Mouse (Mus musculus): ENCODE measurements around the gene Cel. TPM values are rescaled to one million over a fixed set of nuclear protein-coding genes. Genes with fewer than 3 reads are reported as not detected.
A peak's percentile ranks its signal among the peaks of the same experiment; 100 is the strongest.

The Cel gene
- polyA plus RNA-seq, 2 experiments, result 0.06 TPM; not detected in 1

GRCm38 (mm10) chr2:28525219-28525942 lies 37.8 kb downstream of the Cel start:
- H3K27me3 ChIP-seq (ENCODE audit: control insufficient read depth, insufficient read depth, low read length), result no peaks in the 10 kb centered on the region
- no peak overlapping the region for H3K9ac ChIP-seq (ENCODE audit: low read depth, low read length, severe bottlenecking)
- H3K9me3 ChIP-seq (ENCODE audit: control insufficient read depth, low read length), result no peaks in the 10 kb centered on the region
- no peak for TF ChIP-seq POLR2A (IDR thresholded peaks at IDR 0.05; ENCODE audit: borderline replicate concordance, extremely low read depth, insufficient read depth, insufficient read length)
- peak; percentile 55 for ATAC-seq (ENCODE audit: low FRiP score, low read depth)
- no peak overlapping the region for H3K4me3 ChIP-seq (replicated peaks; ENCODE audit: low read length)
- H3K27ac ChIP-seq (replicated peaks; ENCODE audit: low read depth, low read length), result peak overlapping the region; percentile 58
- H3K36me3 ChIP-seq (ENCODE audit: control insufficient read depth, insufficient read depth, low read length), result no peaks in the 10 kb centered on the region
- H3K4me2 ChIP-seq (replicated peaks; ENCODE audit: low read depth, low read length, severe bottlenecking), result no peak overlapping the region
- DNase-seq (ENCODE audit: low spot score), result no peak
- 25% methylated on average over 11 of the region's 11 CpGs for whole genome bisulfite sequencing
- peaks cover 49% of the 10 kb centered on the region for H3K4me1 ChIP-seq (ENCODE audit: control insufficient read depth, insufficient read depth, low read length)

- TF ChIP-seq POLR2A (IDR thresholded peaks at IDR 0.05; ENCODE audit: borderline replicate concordance, extremely low read depth, insufficient read depth, insufficient read length), result no peak
These were observed 38.8 kb downstream of the Cel start for GRCm38 (mm10) chr2:28524406-28524805.

GRCm38 (mm10) chr2:28523643-28524117 lies 39.5 kb downstream of the Cel start:
- no peak overlapping the region for H3K4me3 ChIP-seq (replicated peaks; ENCODE audit: low read length)
- no peaks in the 10 kb centered on the region for H3K9me3 ChIP-seq (ENCODE audit: control insufficient read depth, low read length)
- DNase-seq (ENCODE audit: low spot score) (peak; percentile 89), ATAC-seq (ENCODE audit: low FRiP score, low read depth) (peak; percentile 72)
- H3K27ac ChIP-seq (replicated peaks; ENCODE audit: low read depth, low read length), result no peak overlapping the region
- H3K4me2 ChIP-seq (replicated peaks; ENCODE audit: low read depth, low read length, severe bottlenecking), result no peak overlapping the region
- WGBS, result 5% methylated on average over 4 of the region's 5 CpGs
- H3K4me1 ChIP-seq (ENCODE audit: control insufficient read depth, insufficient read depth, low read length), result peaks cover 39% of the 10 kb centered on the region
- no peak overlapping the region for H3K9ac ChIP-seq (ENCODE audit: low read depth, low read length, severe bottlenecking)
- H3K27me3 ChIP-seq (ENCODE audit: control insufficient read depth, insufficient read depth, low read length), result no peaks in the 10 kb centered on the region
- no peaks in the 10 kb centered on the region for H3K36me3 ChIP-seq (ENCODE audit: control insufficient read depth, insufficient read depth, low read length)
- TF ChIP-seq POLR2A (IDR thresholded peaks at IDR 0.05; ENCODE audit: borderline replicate concordance, extremely low read depth, insufficient read depth, insufficient read length), result no peak

More at GRCm38 (mm10) chr2:28524406-28524805, 38.8 kb downstream of the Cel start:
- no peak overlapping the region for H3K27ac ChIP-seq (replicated peaks; ENCODE audit: low read depth, low read length)
- WGBS, result 84% methylated on average over 10 of the region's 10 CpGs
- H3K9ac ChIP-seq (ENCODE audit: low read depth, low read length, severe bottlenecking), result no peak overlapping the region
- H3K4me1 ChIP-seq (ENCODE audit: control insufficient read depth, insufficient read depth, low read length), result peaks cover 39% of the 10 kb centered on the region
- no peaks in the 10 kb centered on the region for H3K27me3 ChIP-seq (ENCODE audit: control insufficient read depth, insufficient read depth, low read length)
- H3K4me2 ChIP-seq (replicated peaks; ENCODE audit: low read depth, low read length, severe bottlenecking), result no peak overlapping the region
- H3K9me3 ChIP-seq (ENCODE audit: control insufficient read depth, low read length), result no peaks in the 10 kb centered on the region
- no peak for ATAC-seq (ENCODE audit: low FRiP score, low read depth)
- no peak for DNase-seq (ENCODE audit: low spot score)
- no peak overlapping the region for H3K4me3 ChIP-seq (replicated peaks; ENCODE audit: low read length)
- no peaks in the 10 kb centered on the region for H3K36me3 ChIP-seq (ENCODE audit: control insufficient read depth, insufficient read depth, low read length)

GRCm38 (mm10) chr2:28522166-28522565 lies 41.0 kb downstream of the Cel start:
- 67% methylated on average over 4 of the region's 4 CpGs for WGBS
- no peak for DNase-seq (ENCODE audit: low spot score)
- H3K4me3 ChIP-seq (replicated peaks; ENCODE audit: low read length), result no peak overlapping the region
- H3K9ac ChIP-seq (ENCODE audit: low read depth, low read length, severe bottlenecking), result no peak overlapping the region
- H3K4me1 ChIP-seq (ENCODE audit: control insufficient read depth, insufficient read depth, low read length), result peaks cover 50% of the 10 kb centered on the region
- TF ChIP-seq POLR2A (IDR thresholded peaks at IDR 0.05; ENCODE audit: borderline replicate concordance, extremely low read depth, insufficient read depth, insufficient read length), result no peak
- H3K4me2 ChIP-seq (replicated peaks; ENCODE audit: low read depth, low read length, severe bottlenecking), result no peak overlapping the region
- no peaks in the 10 kb centered on the region for H3K36me3 ChIP-seq (ENCODE audit: control insufficient read depth, insufficient read depth, low read length)
- no peaks in the 10 kb centered on the region for H3K27me3 ChIP-seq (ENCODE audit: control insufficient read depth, insufficient read depth, low read length)
- H3K9me3 ChIP-seq (ENCODE audit: control insufficient read depth, low read length), result no peaks in the 10 kb centered on the region
- no peak for ATAC-seq (ENCODE audit: low FRiP score, low read depth)
- no peak overlapping the region for H3K27ac ChIP-seq (replicated peaks; ENCODE audit: low read depth, low read length)

GRCm38 (mm10) chr2:28521571-28522151 lies 41.5 kb downstream of the Cel start:
- no peak overlapping the region for H3K4me2 ChIP-seq (replicated peaks; ENCODE audit: low read depth, low read length, severe bottlenecking)
- no peaks in the 10 kb centered on the region; the same call in 1 of the 2 replicates for H3K36me3 ChIP-seq (ENCODE audit: control insufficient read depth, insufficient read depth, low read length)
- H3K4me1 ChIP-seq (ENCODE audit: control insufficient read depth, insufficient read depth, low read length), result peaks cover 51% of the 10 kb centered on the region
- H3K4me3 ChIP-seq (replicated peaks; ENCODE audit: low read length), result no peak overlapping the region
- H3K9me3 ChIP-seq (ENCODE audit: control insufficient read depth, low read length), result no peaks in the 10 kb centered on the region
- peak overlapping the region; percentile 31; the same call in 1 of the 2 replicates for H3K9ac ChIP-seq (ENCODE audit: low read depth, low read length, severe bottlenecking)
- ATAC-seq (ENCODE audit: low FRiP score, low read depth) (no peak), DNase-seq (ENCODE audit: low spot score) (no peak)
- WGBS, result 80% methylated on average over 5 of the region's 6 CpGs
- H3K27ac ChIP-seq (replicated peaks; ENCODE audit: low read depth, low read length), result no peak overlapping the region
- no peaks in the 10 kb centered on the region for H3K27me3 ChIP-seq (ENCODE audit: control insufficient read depth, insufficient read depth, low read length)
- TF ChIP-seq POLR2A (IDR thresholded peaks at IDR 0.05; ENCODE audit: borderline replicate concordance, extremely low read depth, insufficient read depth, insufficient read length), result no peak

Measured in limb, embryonic 14.5 days (tissue).